Mouse (Mus musculus) liver, adult 2 months (tissue): ENCODE measurements around the gene Otud7a. TPM values are rescaled to one million over a fixed set of nuclear protein-coding genes. Genes with fewer than 3 reads are reported as not detected.

Source experiments
- DNase-seq: peaks from one replicate; pipeline ENCODE4 v3.0.0-alpha.2; 2011; ENCODE audit warnings: low read depth, low spot score; ENCODE audit errors: extremely low read depth
- H3K27ac ChIP-seq: fragments of 200-500 bp; replicated peaks from 2 replicates; pipeline ENCODE4 v1.5.1; 2012; ENCODE audit warnings: low read depth, mild to moderate bottlenecking, control low read depth, inconsistent platforms, low read length; ENCODE audit not compliant: insufficient read depth
- H3K27me3 ChIP-seq: fragments of 200-500 bp; 2 replicates; pipeline ENCODE4 v1.6.1; 2012; ENCODE audit warnings: mild to moderate bottlenecking, moderate library complexity, low read length, inconsistent platforms; ENCODE audit not compliant: control insufficient read depth, insufficient read depth
- H3K36me3 ChIP-seq: fragments of 200-500 bp; 2 replicates; pipeline ENCODE4 v1.6.1; 2012; ENCODE audit warnings: low read length, inconsistent platforms; ENCODE audit not compliant: control insufficient read depth, insufficient read depth
- H3K4me1 ChIP-seq: fragments of 200-500 bp; 2 replicates; pipeline ENCODE4 v1.6.1; 2011; ENCODE audit warnings: low read length; ENCODE audit not compliant: control insufficient read depth, insufficient read depth
- H3K4me3 ChIP-seq: fragments of 200-500 bp; 2 replicates; pipeline ENCODE4 v1.5.1; 2011; ENCODE audit warnings: low read depth, mild to moderate bottlenecking, control low read depth, low read length, moderate library complexity; ENCODE audit not compliant: insufficient read depth
- H3K79me2 ChIP-seq: fragments of 200-500 bp; 2 replicates; pipeline ENCODE4 v1.6.1; 2012; ENCODE audit warnings: inconsistent platforms, mild to moderate bottlenecking, low read length, moderate library complexity; ENCODE audit not compliant: control insufficient read depth, insufficient read depth
- H3K9ac ChIP-seq: fragments of 200-500 bp; 2 replicates; pipeline ENCODE4 v1.6.1; 2012; ENCODE audit warnings: low read depth, mild to moderate bottlenecking, control low read depth, inconsistent platforms, low read length
- CTCF ChIP-seq: fragments of 200-500 bp; IDR thresholded peaks from 2 replicates; pipeline ENCODE4 v1.5.1; 2011; ENCODE audit warnings: low read depth, low read length, control low read depth
- POLR2A ChIP-seq: fragments of 200-500 bp; IDR thresholded peaks from 2 replicates; pipeline ENCODE4 v1.6.1; 2011; ENCODE audit warnings: low read length, control low read depth; ENCODE audit not compliant: insufficient read depth; ENCODE audit errors: extremely low read depth
- whole genome bisulfite sequencing: fragments of 180-500 bp; shearing (Covaris S2); methylation state at CpG from one replicate; pipeline ENCODE4 v1.1.7; 2018; 5-methylcytosine and 5-hydroxymethylcytosine counted together
- polyA plus RNA-seq: library from polyadenylated mRNA; depleted of rRNA; stranded (reverse); fragments of >200 nt; gene quantifications from 2 replicates; pipeline ENCODE4 v1.2.3, GENCODE M21; 2012
- total RNA-seq: library from RNA; depleted of rRNA; stranded (reverse); fragments of >200 nt; gene quantifications from 2 replicates; pipeline ENCODE4 v1.2.3, GENCODE M21; 2014

The Otud7a gene
- total and polyA plus RNA-seq, 2 experiments: not detected

- Histone ChIP-seq H3K27me3 (no peaks in the 10 kb centered on the region), H3K4me1 (no peaks in the 10 kb centered on the region), H3K9ac (no peak overlapping the region), H3K79me2 (no peaks in the 10 kb centered on the region), H3K27ac (no peak overlapping the region), H3K4me3 (no peak overlapping the region), H3K36me3 (no peaks in the 10 kb centered on the region)
- DNase-seq: no peak
- 75% methylated on average over 1 of the region's 1 CpGs for WGBS
- TF ChIP-seq CTCF (no peak), POLR2A (no peak)
Measured at GRCm38 (mm10) chr7:63559679-63560078, 115.1 kb downstream of the Otud7a start.

GRCm38 (mm10) chr7:63583310-63583709 lies 138.8 kb downstream of the Otud7a start:
- Histone ChIP-seq H3K27ac (no peak overlapping the region), H3K4me1 (no peaks in the 10 kb centered on the region), H3K36me3 (no peaks in the 10 kb centered on the region), H3K27me3 (no peaks in the 10 kb centered on the region), H3K4me3 (no peak overlapping the region), H3K79me2 (no peaks in the 10 kb centered on the region), H3K9ac (no peak overlapping the region)
- WGBS: 77% methylated on average over 2 of the region's 2 CpGs
- TF ChIP-seq POLR2A (no peak), CTCF (no peak)
- no peak for DNase-seq

GRCm38 (mm10) chr7:63586184-63586870 lies 141.8 kb downstream of the Otud7a start:
- no peak overlapping the region for H3K27ac ChIP-seq
- WGBS: 56% methylated on average over 2 of the region's 2 CpGs
- no peak overlapping the region for H3K4me3 ChIP-seq
- H3K36me3 ChIP-seq: no peaks in the 10 kb centered on the region
- H3K4me1 ChIP-seq: no peaks in the 10 kb centered on the region
- no peaks in the 10 kb centered on the region for H3K79me2 ChIP-seq
- TF ChIP-seq POLR2A: no peak
- TF ChIP-seq CTCF: no peak
- H3K9ac ChIP-seq: no peak overlapping the region
- no peak for DNase-seq
- no peaks in the 10 kb centered on the region for H3K27me3 ChIP-seq

GRCm38 (mm10) chr7:63590305-63590704 lies 145.8 kb downstream of the Otud7a start:
- Histone ChIP-seq H3K4me3 (no peak overlapping the region), H3K79me2 (no peaks in the 10 kb centered on the region), H3K9ac (no peak overlapping the region), H3K36me3 (no peaks in the 10 kb centered on the region), H3K4me1 (no peaks in the 10 kb centered on the region), H3K27me3 (no peaks in the 10 kb centered on the region), H3K27ac (no peak overlapping the region)
- DNase-seq: no peak
- TF ChIP-seq POLR2A (no peak), CTCF (no peak)
- 60% methylated on average over 2 of the region's 2 CpGs for WGBS

- Histone ChIP-seq H3K9ac (no peak overlapping the region), H3K36me3 (no peaks in the 10 kb centered on the region), H3K79me2 (no peaks in the 10 kb centered on the region), H3K4me3 (no peak overlapping the region), H3K4me1 (no peaks in the 10 kb centered on the region), H3K27me3 (no peaks in the 10 kb centered on the region), H3K27ac (no peak overlapping the region)
- no peak for TF ChIP-seq POLR2A
- no peak for TF ChIP-seq CTCF
- 67% methylated on average over 4 of the region's 4 CpGs for WGBS
- no peak for DNase-seq
Measured at GRCm38 (mm10) chr7:63591322-63591721, 146.8 kb downstream of the Otud7a start.

- WGBS: 63% methylated on average over 3 of the region's 3 CpGs
- Histone ChIP-seq H3K27me3 (no peaks in the 10 kb centered on the region), H3K36me3 (no peaks in the 10 kb centered on the region), H3K4me1 (no peaks in the 10 kb centered on the region), H3K9ac (no peak overlapping the region), H3K4me3 (no peak overlapping the region), H3K79me2 (no peaks in the 10 kb centered on the region), H3K27ac (no peak overlapping the region)
- TF ChIP-seq POLR2A: no peak
- TF ChIP-seq CTCF: no peak
- DNase-seq: no peak
Measured at GRCm38 (mm10) chr7:63592061-63592460, 147.5 kb downstream of the Otud7a start.
